Mouse (Mus musculus) kidney, postnatal 0 days (tissue): ENCODE data around the gene Itga9. TPM values are rescaled to one million over a fixed set of nuclear protein-coding genes. Genes with fewer than 3 reads are reported as not detected.

Experiments
- ATAC-seq: fragments of 200-750 bp; cut with Nextera tagmentation; replicated peaks from 2 replicates; pipeline ENCODE4 v1.8.0; 2017; ENCODE audit warnings: low read depth, moderate number of reproducible peaks, moderate TSS enrichment, moderate library complexity; ENCODE audit not compliant: low FRiP score
- DNase-seq: peaks from one replicate; pipeline ENCODE4 v3.0.0-alpha.2; 2016; ENCODE audit warnings: low spot score
- H3K27ac ChIP-seq: fragments of 300-500 bp; sonication (generic); 2 replicates; pipeline ENCODE4 v1.5.1; 2014; ENCODE audit warnings: mild to moderate bottlenecking
- H3K27me3 ChIP-seq: fragments of 300-500 bp; sonication (generic); 2 replicates; pipeline ENCODE4 v1.6.1; 2014; ENCODE audit warnings: low read length, mixed read lengths; ENCODE audit not compliant: insufficient read depth
- H3K36me3 ChIP-seq: fragments of 300-500 bp; sonication (generic); 2 replicates; pipeline ENCODE4 v1.6.1; 2014; ENCODE audit warnings: low read length, mixed read lengths; ENCODE audit not compliant: insufficient read depth
- H3K4me1 ChIP-seq: fragments of 300-500 bp; sonication (generic); replicated peaks from 2 replicates; pipeline ENCODE4 v1.6.1; 2014; ENCODE audit warnings: antibody characterized with exemption, low read length, mixed read lengths; ENCODE audit not compliant: insufficient read depth
- H3K4me2 ChIP-seq: fragments of 300-500 bp; sonication (generic); 2 replicates; pipeline ENCODE4 v1.6.1; 2014; ENCODE audit warnings: mild to moderate bottlenecking, low read length, moderate library complexity, mixed read lengths
- H3K4me3 ChIP-seq: fragments of 300-500 bp; sonication (generic); replicated peaks from 2 replicates; pipeline ENCODE4 v1.5.1; 2014; ENCODE audit warnings: low read depth, low read length
- H3K9ac ChIP-seq: fragments of 300-500 bp; sonication (generic); 2 replicates; pipeline ENCODE4 v1.6.1; 2014; ENCODE audit warnings: low read depth, low read length
- H3K9me3 ChIP-seq: fragments of 300-500 bp; sonication (generic); replicated peaks from 2 replicates; pipeline ENCODE4 v1.6.1; 2016; ENCODE audit warnings: low read length, inconsistent platforms, mixed read lengths
- CTCF ChIP-seq: IDR thresholded peaks from 2 replicates; pipeline ENCODE4 v1.5.1; 2016; ENCODE audit warnings: antibody characterized with exemption, low read depth, mild to moderate bottlenecking, moderate library complexity
- WGBS: fragments of 180-500 bp; shearing (Covaris S2); extraction: QIAGEN DNeasy Blood & Tissue Kit; methylation state at CpG from one replicate; pipeline ENCODE4 v1.1.7; 2014; 5-methylcytosine and 5-hydroxymethylcytosine counted together
- polyA plus RNA-seq: library from polyadenylated mRNA; unstranded; fragments of >200 nt; fragmentation: Nextera tagmentation; extraction: Ambion mirVana; gene quantifications from 2 replicates; pipeline ENCODE4 v1.2.1, GENCODE M21; 2015

Gene Itga9
- polyA plus RNA-seq, 1 experiment from 2014 or later: 23.2 TPM

DNA sequence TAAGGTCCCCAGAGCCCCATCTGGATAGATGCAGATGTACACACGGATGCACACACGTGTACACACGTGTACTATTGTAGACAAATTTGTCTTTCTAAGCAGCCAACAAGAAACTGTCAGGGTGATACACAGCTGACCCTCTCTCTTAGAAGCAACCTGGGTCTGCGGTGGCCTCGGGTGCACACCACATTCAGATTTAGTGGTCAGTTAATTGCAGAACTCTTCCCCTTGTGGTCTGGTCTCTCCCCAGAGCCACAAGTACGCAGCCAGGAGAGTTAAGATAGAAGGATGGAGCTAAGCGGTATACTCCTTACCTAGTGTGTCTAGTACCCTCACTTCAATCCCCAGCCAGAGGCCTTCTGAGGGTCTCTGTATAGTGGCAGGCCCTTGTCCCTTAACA is 276.7 kb downstream of the Itga9 start:
- H3K4me3 ChIP-seq: no peak overlapping the region
- no peaks in the 10 kb centered on the region for H3K9me3 ChIP-seq
- H3K36me3 ChIP-seq: peaks cover 9% of the 10 kb centered on the region; the same call in 1 of the 2 replicates
- no peak for TF ChIP-seq CTCF
- H3K27ac ChIP-seq: no peak overlapping the region
- ATAC-seq: no peak
- H3K4me2 ChIP-seq: no peak overlapping the region
- H3K9ac ChIP-seq: no peak overlapping the region
- no peaks in the 10 kb centered on the region for H3K27me3 ChIP-seq
- 94% methylated on average over 7 of the region's 7 CpGs for WGBS
- H3K4me1 ChIP-seq: no peaks in the 10 kb centered on the region
- no peak for DNase-seq

DNA sequence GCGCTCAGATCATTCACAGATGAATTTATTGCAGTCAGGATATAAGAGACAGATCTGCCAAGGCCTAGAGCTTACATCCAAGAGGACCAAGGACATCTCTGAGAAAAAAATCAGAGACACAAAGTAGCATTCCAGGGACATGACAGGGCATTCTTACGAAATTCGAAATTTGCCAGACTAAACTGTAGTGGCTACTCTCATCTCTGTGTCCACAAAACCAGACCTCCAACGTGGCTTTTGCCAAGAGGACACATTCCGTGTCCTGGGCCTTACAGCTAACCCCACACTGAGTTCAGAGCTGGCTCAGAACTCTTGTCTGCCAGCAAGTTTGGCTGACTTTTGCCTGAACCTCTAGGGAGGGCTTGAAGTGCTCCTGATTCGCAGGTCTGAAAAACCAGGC is 279.3 kb downstream of the Itga9 start:
- H3K4me3 ChIP-seq: no peak overlapping the region
- H3K9me3 ChIP-seq: no peaks in the 10 kb centered on the region
- no peak overlapping the region for H3K9ac ChIP-seq
- 77% methylated on average over 6 of the region's 6 CpGs for WGBS
- no peak overlapping the region for H3K27ac ChIP-seq
- ATAC-seq (no peak), DNase-seq (no peak)
- H3K36me3 ChIP-seq: peaks cover 13% of the 10 kb centered on the region; the same call in 1 of the 2 replicates
- H3K27me3 ChIP-seq: no peaks in the 10 kb centered on the region
- no peak overlapping the region for H3K4me2 ChIP-seq
- no peak for TF ChIP-seq CTCF
- H3K4me1 ChIP-seq: peaks cover 7% of the 10 kb centered on the region; the same call in 1 of the 2 replicates

DNA sequence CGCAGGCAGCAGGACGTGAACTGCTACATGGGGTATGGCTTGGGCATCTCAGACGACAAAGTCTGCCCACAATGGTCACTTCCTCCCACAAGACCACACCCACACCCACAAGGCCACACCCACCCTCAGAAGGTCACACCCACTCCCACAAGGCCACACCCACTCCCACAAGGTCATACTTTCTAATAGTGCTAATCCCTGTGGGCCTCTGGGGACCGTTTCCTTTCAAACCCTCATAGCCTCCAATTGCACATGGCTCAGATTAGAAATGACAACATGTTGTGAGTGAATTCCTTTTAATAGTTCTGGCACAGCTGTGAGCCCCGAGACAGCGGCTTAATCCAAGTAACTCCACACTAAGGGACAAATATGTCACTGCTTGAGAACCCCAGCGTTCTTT is 280.7 kb downstream of the Itga9 start:
- 91% methylated on average over 7 of the region's 7 CpGs for WGBS
- peaks cover 18% of the 10 kb centered on the region for H3K4me1 ChIP-seq
- H3K4me2 ChIP-seq: no peak overlapping the region
- H3K36me3 ChIP-seq: peaks cover 13% of the 10 kb centered on the region; the same call in 1 of the 2 replicates
- no peak overlapping the region for H3K9ac ChIP-seq
- no peaks in the 10 kb centered on the region for H3K27me3 ChIP-seq
- H3K9me3 ChIP-seq: no peaks in the 10 kb centered on the region
- no peak overlapping the region for H3K27ac ChIP-seq
- no peak overlapping the region for H3K4me3 ChIP-seq
- no peak for DNase-seq
- no peak for ATAC-seq
- no peak for TF ChIP-seq CTCF

DNA sequence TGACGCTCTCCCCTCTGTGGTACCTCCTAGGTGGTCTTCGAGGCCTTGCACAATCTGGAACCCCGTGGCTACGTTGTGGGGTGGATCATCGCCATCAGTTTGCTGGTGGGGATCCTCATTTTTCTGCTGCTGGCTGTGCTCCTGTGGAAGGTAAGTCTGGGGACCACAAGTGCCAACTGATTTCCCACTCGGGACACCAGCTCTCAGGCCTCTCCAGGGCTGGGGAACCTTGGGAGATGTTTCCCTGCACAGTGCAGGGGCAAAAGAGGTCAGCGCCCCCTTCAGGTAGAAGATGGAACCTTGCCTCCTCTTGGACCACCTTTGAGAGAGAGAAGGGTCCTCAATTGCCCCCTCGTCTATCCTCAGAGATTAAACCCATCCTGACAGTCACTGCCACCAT is 281.2 kb downstream of the Itga9 start:
- Histone ChIP-seq H3K4me1 (peaks cover 18% of the 10 kb centered on the region), H3K9ac (no peak overlapping the region), H3K27ac (no peak overlapping the region), H3K36me3 (peaks cover 13% of the 10 kb centered on the region; the same call in 1 of the 2 replicates), H3K4me2 (no peak overlapping the region), H3K27me3 (no peaks in the 10 kb centered on the region), H3K9me3 (no peaks in the 10 kb centered on the region), H3K4me3 (no peak overlapping the region)
- 94% methylated on average over 8 of the region's 8 CpGs for WGBS
- DNase-seq (no peak), ATAC-seq (no peak)
- TF ChIP-seq CTCF: peak; percentile 19; the same call in 1 of the 2 replicates

DNA sequence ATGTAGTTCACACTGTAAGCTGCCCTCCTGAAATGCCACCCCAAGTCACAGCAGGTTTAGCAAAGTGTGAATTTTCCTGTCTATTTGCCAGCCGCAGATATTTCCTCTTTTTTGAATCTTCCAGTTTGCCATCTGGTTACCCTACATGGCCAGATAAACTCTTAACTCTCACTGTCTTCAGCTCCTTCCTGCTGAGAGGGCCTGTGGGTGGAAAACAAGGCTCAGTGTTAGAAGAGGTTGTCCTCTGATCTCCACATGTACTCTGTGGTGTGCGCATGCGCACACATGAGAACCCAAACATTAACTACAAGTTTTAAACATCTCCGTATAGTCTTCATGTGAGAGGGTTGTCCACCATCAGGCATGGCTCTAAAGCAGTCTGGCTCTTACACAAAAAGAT is 283.7 kb downstream of the Itga9 start:
- TF ChIP-seq CTCF: no peak
- Histone ChIP-seq H3K4me3 (no peak overlapping the region), H3K9me3 (no peaks in the 10 kb centered on the region), H3K27me3 (no peaks in the 10 kb centered on the region), H3K27ac (no peak overlapping the region), H3K4me1 (peaks cover 18% of the 10 kb centered on the region), H3K36me3 (0 out of 2 replicates have a peak, but pooled peaks cover 8% of the 10 kb centered on the region), H3K4me2 (no peak overlapping the region), H3K9ac (no peak overlapping the region)
- ATAC-seq (no peak), DNase-seq (no peak)
- 82% methylated on average over 4 of the region's 4 CpGs for WGBS

DNA sequence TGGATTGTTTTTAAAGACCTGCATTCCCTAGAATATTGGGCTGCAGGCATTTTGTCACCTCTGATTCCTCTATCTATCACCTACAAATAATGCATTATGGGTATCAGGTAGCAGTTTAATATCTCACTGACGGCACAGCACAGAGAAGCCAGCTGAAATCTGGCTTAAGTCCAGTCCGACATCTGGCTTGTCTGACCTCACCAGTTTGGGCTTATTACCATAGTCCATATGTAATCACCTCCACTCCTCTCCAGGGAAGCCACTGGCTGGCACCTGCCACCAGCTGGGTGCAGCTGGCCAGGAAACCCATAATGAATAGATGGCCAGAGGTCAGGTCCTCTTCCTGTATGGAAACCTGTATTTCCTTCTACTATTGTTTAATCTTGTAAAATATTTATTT is 284.2 kb downstream of the Itga9 start:
- DNase-seq (no peak), ATAC-seq (peak; percentile 48; the same call in 1 of the 2 replicates)
- Histone ChIP-seq H3K9ac (no peak overlapping the region), H3K4me3 (no peak overlapping the region), H3K4me1 (peaks cover 18% of the 10 kb centered on the region), H3K27ac (peak overlapping the region; percentile 70; the same call in 1 of the 2 replicates), H3K27me3 (no peaks in the 10 kb centered on the region), H3K4me2 (no peak overlapping the region), H3K36me3 (0 out of 2 replicates have a peak, but pooled peaks cover 8% of the 10 kb centered on the region), H3K9me3 (no peaks in the 10 kb centered on the region)
- 19% methylated on average over 2 of the region's 2 CpGs for WGBS
- TF ChIP-seq CTCF: no peak

DNA sequence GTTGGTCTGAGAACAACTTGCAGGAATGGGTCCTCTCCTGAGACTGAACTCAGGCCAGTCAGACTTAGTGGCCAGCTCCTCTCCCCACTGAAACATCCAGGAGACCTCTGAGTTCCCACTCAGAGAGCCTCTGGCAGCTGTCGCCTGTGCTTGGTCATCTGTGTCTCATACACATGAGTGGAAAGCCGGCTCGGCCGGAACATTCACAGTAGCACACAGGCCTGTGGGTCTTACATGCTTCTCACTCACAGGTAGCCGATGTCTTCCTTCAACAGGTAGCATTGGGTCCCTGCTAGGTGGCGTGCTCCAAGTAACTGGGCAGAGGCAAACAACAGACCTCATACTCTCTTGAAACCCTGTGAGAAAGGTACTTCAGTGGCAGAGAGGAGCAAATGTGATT is 284.6 kb downstream of the Itga9 start:
- Histone ChIP-seq H3K36me3 (0 out of 2 replicates have a peak, but pooled peaks cover 7% of the 10 kb centered on the region), H3K4me3 (no peak overlapping the region), H3K27me3 (no peaks in the 10 kb centered on the region), H3K9ac (no peak overlapping the region), H3K4me2 (no peak overlapping the region; the same call in 1 of the 2 replicates), H3K27ac (peak overlapping the region; percentile 70), H3K9me3 (no peaks in the 10 kb centered on the region), H3K4me1 (peaks cover 18% of the 10 kb centered on the region)
- DNase-seq: no peak
- 0 out of 2 replicates have a peak, but pooled peaks have one; percentile 29 for ATAC-seq
- 43% methylated on average over 6 of the region's 6 CpGs for WGBS
- TF ChIP-seq CTCF: no peak
